Mouse (Mus musculus): ENCODE data around the gene Tagln. TPM values are rescaled to one million over a fixed set of nuclear protein-coding genes. Genes with fewer than 3 reads are reported as not detected.

Tagln gene
- total and polyA plus RNA-seq, 3 experiments, result 0.42 to 1.1 TPM; not detected in 1

- H3K79me2 ChIP-seq (ENCODE audit: control insufficient read depth, insufficient read depth, low read length, poor library complexity), result peaks cover 66% of the 10 kb centered on the region
- H3K9ac ChIP-seq (ENCODE audit: control insufficient read depth, low read depth, low read length, poor library complexity, severe bottlenecking), result no peak overlapping the region
- H3K27ac ChIP-seq (ENCODE audit: control insufficient read depth, low read depth, low read length), result no peak overlapping the region
- H3K4me3 ChIP-seq (ENCODE audit: control insufficient read depth in 1 of 2, insufficient read depth in 1 of 2, low read depth in 2 of 2, low read length in 2 of 2), result no peak overlapping the region
- no peaks in the 10 kb centered on the region for H3K27me3 ChIP-seq (ENCODE audit: control insufficient read depth in 1 of 2, insufficient read depth in 2 of 2, low read length in 2 of 2)
- H3K9me3 ChIP-seq (replicated peaks; ENCODE audit: insufficient read depth, low read length), result no peaks in the 10 kb centered on the region
- no peak for DNase-seq (ENCODE audit: low read depth, low spot score)
- H3K36me3 ChIP-seq (ENCODE audit: control insufficient read depth in 1 of 2, insufficient read depth in 2 of 2, low read length in 2 of 2), result peaks cover 31 to 41% of the 10 kb centered on the region in 2 experiments
- no peak for TF ChIP-seq CHD1 (IDR thresholded peaks at IDR 0.05; ENCODE audit: low read depth, low read length)
- TF ChIP-seq CTCF (IDR thresholded peaks at IDR 0.05 in 2 of 3, conservative IDR thresholded peaks at IDR 0.05 in 1 of 3; ENCODE audit: control insufficient read depth in 1 of 3, insufficient read depth in 1 of 3, low read depth in 2 of 3, low read length in 3 of 3, poor library complexity in 1 of 3, severe bottlenecking in 1 of 3), result no peak
- TF ChIP-seq RAD21 (IDR thresholded peaks at IDR 0.05; ENCODE audit: low read depth, low read length), result no peak
- TF ChIP-seq TAL1 (IDR thresholded peaks at IDR 0.05; ENCODE audit: low read length), result no peak
- TF ChIP-seq GATA1 (IDR thresholded peaks at IDR 0.05; ENCODE audit: low read depth, low read length), result no peak
- TF ChIP-seq HCFC1 (IDR thresholded peaks at IDR 0.05; ENCODE audit: low read depth, low read length), result no peak
- no peak for TF ChIP-seq SIN3A (IDR thresholded peaks at IDR 0.05; ENCODE audit: low read length)
- TF ChIP-seq EP300 (IDR thresholded peaks at IDR 0.05; ENCODE audit: low read depth in 1 of 2, low read length in 2 of 2), result no peak
- TF ChIP-seq SMC3 (IDR thresholded peaks at IDR 0.05; ENCODE audit: low read depth, low read length), result no peak
- peaks cover 18 to 26% of the 10 kb centered on the region in 2 experiments for H3K4me1 ChIP-seq (ENCODE audit: control insufficient read depth in 1 of 2, insufficient read depth in 2 of 2, low read length in 2 of 2)
Measured at GRCm38 (mm10) chr9:45979778-45980177, 43.9 kb upstream of the Tagln start.

- Histone ChIP-seq H3K9me3 (replicated peaks; ENCODE audit: insufficient read depth, low read length) (no peaks in the 10 kb centered on the region), H3K4me1 (ENCODE audit: control insufficient read depth in 1 of 2, insufficient read depth in 2 of 2, low read length in 2 of 2) (peaks cover 15 to 16% of the 10 kb centered on the region in 2 experiments), H3K27me3 (ENCODE audit: control insufficient read depth in 1 of 2, insufficient read depth in 2 of 2, low read length in 2 of 2) (no peaks in the 10 kb centered on the region), H3K9ac (ENCODE audit: control insufficient read depth, low read depth, low read length, poor library complexity, severe bottlenecking) (no peak overlapping the region), H3K79me2 (ENCODE audit: control insufficient read depth, insufficient read depth, low read length, poor library complexity) (peaks cover 39% of the 10 kb centered on the region), H3K27ac (ENCODE audit: control insufficient read depth, low read depth, low read length) (no peak overlapping the region), H3K4me3 (ENCODE audit: control insufficient read depth in 1 of 2, insufficient read depth in 1 of 2, low read depth in 2 of 2, low read length in 2 of 2) (no peak overlapping the region), H3K36me3 (ENCODE audit: control insufficient read depth in 1 of 2, insufficient read depth in 2 of 2, low read length in 2 of 2) (peaks cover 31 to 46% of the 10 kb centered on the region in 2 experiments)
- DNase-seq (ENCODE audit: low read depth, low spot score), result no peak
- TF ChIP-seq RAD21 (IDR thresholded peaks at IDR 0.05; ENCODE audit: low read depth, low read length), result peak; percentile 23
- peak; percentile 21 for TF ChIP-seq SMC3 (IDR thresholded peaks at IDR 0.05; ENCODE audit: low read depth, low read length)
- peak in 1 of 3 experiments; percentile 34; a peak in 3 of 6 replicates for TF ChIP-seq CTCF (IDR thresholded peaks at IDR 0.05 in 2 of 3, conservative IDR thresholded peaks at IDR 0.05 in 1 of 3; ENCODE audit: control insufficient read depth in 1 of 3, insufficient read depth in 1 of 3, low read depth in 2 of 3, low read length in 3 of 3, poor library complexity in 1 of 3, severe bottlenecking in 1 of 3)
- no peak for TF ChIP-seq CHD2 (IDR thresholded peaks at IDR 0.05; ENCODE audit: low read length)
- no peak for TF ChIP-seq ZNF384 (IDR thresholded peaks at IDR 0.05; ENCODE audit: low read depth, low read length)
- TF ChIP-seq POLR2AphosphoS5 (IDR thresholded peaks at IDR 0.05; ENCODE audit: borderline replicate concordance, low read depth, low read length), result no peak
Measured at GRCm38 (mm10) chr9:45976884-45977283, 41.0 kb upstream of the Tagln start.

- Histone ChIP-seq H3K27me3 (ENCODE audit: control insufficient read depth in 1 of 2, insufficient read depth in 2 of 2, low read length in 2 of 2) (no peaks in the 10 kb centered on the region), H3K9ac (ENCODE audit: control insufficient read depth, low read depth, low read length, poor library complexity, severe bottlenecking) (no peak overlapping the region), H3K27ac (ENCODE audit: control insufficient read depth, low read depth, low read length) (no peak overlapping the region), H3K4me1 (ENCODE audit: control insufficient read depth in 1 of 2, insufficient read depth in 2 of 2, low read length in 2 of 2) (no peaks in the 10 kb centered on the region), H3K9me3 (replicated peaks; ENCODE audit: insufficient read depth, low read length) (no peaks in the 10 kb centered on the region), H3K4me3 (ENCODE audit: control insufficient read depth in 1 of 2, insufficient read depth in 1 of 2, low read depth in 2 of 2, low read length in 2 of 2) (no peak overlapping the region), H3K36me3 (ENCODE audit: control insufficient read depth in 1 of 2, insufficient read depth in 2 of 2, low read length in 2 of 2) (peaks cover 0 to 31% of the 10 kb centered on the region in 2 experiments; a peak in 2 of 4 replicates), H3K79me2 (ENCODE audit: control insufficient read depth, insufficient read depth, low read length, poor library complexity) (no peaks in the 10 kb centered on the region; the same call in 1 of the 2 replicates)
- TF ChIP-seq ZKSCAN1 (IDR thresholded peaks at IDR 0.05; ENCODE audit: low read depth, low read length) (no peak), ELF1 (IDR thresholded peaks at IDR 0.05; ENCODE audit: low read depth, low read length) (no peak), HCFC1 (IDR thresholded peaks at IDR 0.05; ENCODE audit: low read depth, low read length) (no peak), RCOR1 (IDR thresholded peaks at IDR 0.05; ENCODE audit: low read depth, low read length) (no peak), MXI1 (IDR thresholded peaks at IDR 0.05; ENCODE audit: low read depth, low read length) (no peak), POLR2A (IDR thresholded peaks at IDR 0.05; ENCODE audit: control insufficient read depth in 1 of 2, insufficient read depth in 1 of 2, low read depth in 1 of 2, low read length in 2 of 2, poor library complexity in 1 of 2) (no peak), CHD1 (IDR thresholded peaks at IDR 0.05; ENCODE audit: low read depth, low read length) (no peak)
- DNase-seq (ENCODE audit: low read depth, low spot score), result no peak
Measured at GRCm38 (mm10) chr9:45963577-45963976, 27.7 kb upstream of the Tagln start.
